Mouse (Mus musculus): ENCODE measurements at regions not wholly inside any gene's neighbourhood (a gene's known extent, or its start where the extent isn't known, plus 50 kb on each side); places are given as distances from the start of the nearest gene placed in this dataset.

GRCm38 (mm10) chr14:97694238-97694637 is 475.3 kb downstream of the Dach1 start:
- TF ChIP-seq EP300 (IDR thresholded peaks at IDR 0.05; ENCODE audit: low read depth) (no peak), CTCF (IDR thresholded peaks at IDR 0.05; ENCODE audit: low read depth) (no peak)
- Histone ChIP-seq H3K4me1 (ENCODE audit: insufficient read depth) (no peaks in the 10 kb centered on the region), H3K36me3 (replicated peaks; ENCODE audit: insufficient read depth, low read length) (no peaks in the 10 kb centered on the region), H3K9ac (replicated peaks) (no peak overlapping the region), H3K27ac (ENCODE audit: low read depth) (no peak overlapping the region), H3K27me3 (ENCODE audit: insufficient read depth, low read length) (no peaks in the 10 kb centered on the region), H3K4me2 (ENCODE audit: low read depth, low read length) (no peak overlapping the region), H3K9me3 (ENCODE audit: low read length) (no peaks in the 10 kb centered on the region), H3K4me3 (ENCODE audit: low read depth, low read length) (no peak overlapping the region)
- DNase-seq (no peak), ATAC-seq (no peak)
- WGBS (ENCODE audit: insufficient replicate concordance): 68% methylated on average over 1 of the region's 1 CpGs

GRCm38 (mm10) chr14:97684617-97685016 is 484.9 kb downstream of the Dach1 start:
- Histone ChIP-seq H3K27ac (ENCODE audit: low read depth) (no peak overlapping the region), H3K4me3 (ENCODE audit: low read depth, low read length) (no peak overlapping the region), H3K4me1 (ENCODE audit: insufficient read depth) (no peaks in the 10 kb centered on the region), H3K36me3 (replicated peaks; ENCODE audit: insufficient read depth, low read length) (no peaks in the 10 kb centered on the region), H3K4me2 (ENCODE audit: low read depth, low read length) (no peak overlapping the region), H3K9me3 (ENCODE audit: low read length) (no peaks in the 10 kb centered on the region), H3K27me3 (ENCODE audit: insufficient read depth, low read length) (no peaks in the 10 kb centered on the region), H3K9ac (replicated peaks) (no peak overlapping the region)
- 69% methylated on average over 3 of the region's 3 CpGs for WGBS (ENCODE audit: insufficient replicate concordance)
- no peak for ATAC-seq
- DNase-seq: no peak
- TF ChIP-seq CTCF (IDR thresholded peaks at IDR 0.05; ENCODE audit: low read depth) (no peak), EP300 (IDR thresholded peaks at IDR 0.05; ENCODE audit: low read depth) (no peak)

DNA sequence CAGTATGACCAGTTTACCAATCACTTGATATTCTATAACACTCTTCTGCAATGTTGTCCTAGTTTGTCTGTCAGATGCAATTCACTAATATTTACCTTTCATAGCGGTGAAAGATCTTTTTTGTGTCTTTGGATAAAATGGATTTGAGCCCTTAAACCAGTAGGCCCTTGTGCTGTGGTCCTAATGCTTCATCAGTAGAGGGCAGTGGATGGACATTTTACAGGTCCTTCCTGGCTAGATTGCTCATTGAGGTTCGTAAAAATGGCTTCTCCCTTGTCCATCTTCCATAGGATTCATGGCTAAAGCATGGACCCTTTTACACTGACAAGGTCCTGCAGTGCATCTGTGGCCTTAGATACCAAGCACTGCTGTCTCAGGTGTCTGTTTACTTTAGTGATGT is 501.8 kb downstream of the Dach1 start:
- H3K27ac ChIP-seq (ENCODE audit: low read depth): no peak overlapping the region
- H3K36me3 ChIP-seq (replicated peaks; ENCODE audit: insufficient read depth, low read length): no peaks in the 10 kb centered on the region
- no peak for ATAC-seq
- no peak for DNase-seq
- no peak overlapping the region for H3K4me3 ChIP-seq (ENCODE audit: low read depth, low read length)
- TF ChIP-seq CTCF (IDR thresholded peaks at IDR 0.05; ENCODE audit: low read depth): peak; percentile 21; the same call in 1 of the 2 replicates
- TF ChIP-seq EP300 (IDR thresholded peaks at IDR 0.05; ENCODE audit: low read depth): no peak
- H3K27me3 ChIP-seq (ENCODE audit: insufficient read depth, low read length): no peaks in the 10 kb centered on the region
- WGBS (ENCODE audit: insufficient replicate concordance): 64% methylated on average over 2 of the region's 2 CpGs
- H3K4me2 ChIP-seq (ENCODE audit: low read depth, low read length): no peak overlapping the region
- no peaks in the 10 kb centered on the region for H3K9me3 ChIP-seq (ENCODE audit: low read length)
- no peaks in the 10 kb centered on the region for H3K4me1 ChIP-seq (ENCODE audit: insufficient read depth)
- no peak overlapping the region for H3K9ac ChIP-seq (replicated peaks)

DNA sequence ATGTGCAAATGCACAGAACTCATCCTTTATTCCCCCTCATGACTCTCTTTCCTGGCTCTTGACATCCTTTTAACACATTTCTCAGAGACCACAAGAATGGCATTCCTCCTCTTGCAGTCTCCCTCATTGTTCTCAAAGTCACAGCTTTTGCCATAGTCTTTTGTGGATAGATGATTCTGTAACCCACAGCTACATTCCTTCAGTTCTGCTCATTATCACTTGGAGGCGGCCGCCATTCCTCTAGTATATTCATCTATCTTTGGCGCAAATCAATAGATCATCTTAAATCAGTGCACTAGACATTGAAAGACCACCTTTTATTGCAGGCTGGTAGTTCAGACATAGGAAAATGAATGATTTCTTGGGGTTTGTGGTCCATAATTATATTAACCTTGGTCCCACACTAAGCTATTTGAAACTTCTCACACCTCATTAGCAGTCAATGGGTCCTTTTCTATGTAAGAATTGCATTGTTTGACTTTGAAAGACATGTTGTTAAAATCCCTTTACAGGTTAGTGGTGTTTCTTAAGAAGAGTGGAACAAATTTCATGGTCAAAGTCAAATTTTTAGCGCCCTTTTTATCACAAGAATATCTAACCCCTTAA is 531.3 kb downstream of the Dach1 start:
- 81% methylated on average over 4 of the region's 4 CpGs for WGBS (ENCODE audit: insufficient replicate concordance)

GRCm38 (mm10) chr14:97611438-97611837 is 558.1 kb downstream of the Dach1 start:
- Histone ChIP-seq H3K9me3 (ENCODE audit: low read length) (no peaks in the 10 kb centered on the region), H3K9ac (replicated peaks) (no peak overlapping the region), H3K27me3 (ENCODE audit: insufficient read depth, low read length) (no peaks in the 10 kb centered on the region), H3K4me3 (ENCODE audit: low read depth, low read length) (no peak overlapping the region), H3K4me1 (ENCODE audit: insufficient read depth) (no peaks in the 10 kb centered on the region), H3K4me2 (ENCODE audit: low read depth, low read length) (no peak overlapping the region), H3K36me3 (replicated peaks; ENCODE audit: insufficient read depth, low read length) (no peaks in the 10 kb centered on the region), H3K27ac (ENCODE audit: low read depth) (no peak overlapping the region)
- WGBS (ENCODE audit: insufficient replicate concordance): 72% methylated on average over 1 of the region's 1 CpGs
- DNase-seq (no peak), ATAC-seq (no peak)
- TF ChIP-seq CTCF (IDR thresholded peaks at IDR 0.05; ENCODE audit: low read depth) (no peak), EP300 (IDR thresholded peaks at IDR 0.05; ENCODE audit: low read depth) (no peak)

More for the DNA sequence above, 531.3 kb downstream of the Dach1 start:
- no peak overlapping the region for H3K4me3 ChIP-seq (ENCODE audit: low read depth, low read length)
- DNase-seq (no peak), ATAC-seq (no peak)
- H3K9me3 ChIP-seq (ENCODE audit: low read length): no peaks in the 10 kb centered on the region
- TF ChIP-seq CTCF (IDR thresholded peaks at IDR 0.05; ENCODE audit: low read depth) (no peak), EP300 (IDR thresholded peaks at IDR 0.05; ENCODE audit: low read depth) (no peak)
- no peaks in the 10 kb centered on the region for H3K4me1 ChIP-seq (ENCODE audit: insufficient read depth)
- no peaks in the 10 kb centered on the region for H3K36me3 ChIP-seq (replicated peaks; ENCODE audit: insufficient read depth, low read length)
- no peaks in the 10 kb centered on the region for H3K27me3 ChIP-seq (ENCODE audit: insufficient read depth, low read length)
- no peak overlapping the region for H3K9ac ChIP-seq (replicated peaks)
- H3K27ac ChIP-seq (ENCODE audit: low read depth): no peak overlapping the region
- no peak overlapping the region for H3K4me2 ChIP-seq (ENCODE audit: low read depth, low read length)

GRCm38 (mm10) chr14:97596694-97597093 is 572.9 kb downstream of the Dach1 start:
- Histone ChIP-seq H3K4me1 (ENCODE audit: insufficient read depth) (no peaks in the 10 kb centered on the region), H3K27me3 (ENCODE audit: insufficient read depth, low read length) (no peaks in the 10 kb centered on the region), H3K4me2 (ENCODE audit: low read depth, low read length) (no peak overlapping the region), H3K4me3 (ENCODE audit: low read depth, low read length) (no peak overlapping the region), H3K36me3 (replicated peaks; ENCODE audit: insufficient read depth, low read length) (no peaks in the 10 kb centered on the region), H3K9me3 (ENCODE audit: low read length) (no peaks in the 10 kb centered on the region), H3K9ac (replicated peaks) (no peak overlapping the region), H3K27ac (ENCODE audit: low read depth) (no peak overlapping the region)
- no peak for ATAC-seq
- TF ChIP-seq EP300 (IDR thresholded peaks at IDR 0.05; ENCODE audit: low read depth): no peak
- TF ChIP-seq CTCF (IDR thresholded peaks at IDR 0.05; ENCODE audit: low read depth): no peak
- 74% methylated on average over 5 of the region's 5 CpGs for WGBS (ENCODE audit: insufficient replicate concordance)
- no peak for DNase-seq

GRCm38 (mm10) chr14:97588611-97589010 is 581.0 kb downstream of the Dach1 start:
- H3K27me3 ChIP-seq (ENCODE audit: insufficient read depth, low read length): no peaks in the 10 kb centered on the region
- ATAC-seq (no peak), DNase-seq (no peak)
- H3K4me2 ChIP-seq (ENCODE audit: low read depth, low read length): no peak overlapping the region
- no peak for TF ChIP-seq EP300 (IDR thresholded peaks at IDR 0.05; ENCODE audit: low read depth)
- TF ChIP-seq CTCF (IDR thresholded peaks at IDR 0.05; ENCODE audit: low read depth): no peak
- H3K4me3 ChIP-seq (ENCODE audit: low read depth, low read length): no peak overlapping the region
- no peaks in the 10 kb centered on the region for H3K4me1 ChIP-seq (ENCODE audit: insufficient read depth)
- H3K27ac ChIP-seq (ENCODE audit: low read depth): no peak overlapping the region
- H3K9ac ChIP-seq (replicated peaks): no peak overlapping the region
- no peaks in the 10 kb centered on the region for H3K36me3 ChIP-seq (replicated peaks; ENCODE audit: insufficient read depth, low read length)
- WGBS (ENCODE audit: insufficient replicate concordance): 77% methylated on average over 4 of the region's 4 CpGs
- H3K9me3 ChIP-seq (ENCODE audit: low read length): no peaks in the 10 kb centered on the region
